Mouse (Mus musculus): ENCODE measurements around the gene Cdk2. TPM values are rescaled to one million over a fixed set of nuclear protein-coding genes. Genes with fewer than 3 reads are reported as not detected.
"Not testable (repeated sequence)": the region's sequence is repeated elsewhere in the genome, so short reads cannot be mapped to it uniquely, and the experiment has no call there.

The Cdk2 gene
- total RNA-seq, 2 experiments from 2014 or later, result 12.7 to 15.7 TPM

DNA sequence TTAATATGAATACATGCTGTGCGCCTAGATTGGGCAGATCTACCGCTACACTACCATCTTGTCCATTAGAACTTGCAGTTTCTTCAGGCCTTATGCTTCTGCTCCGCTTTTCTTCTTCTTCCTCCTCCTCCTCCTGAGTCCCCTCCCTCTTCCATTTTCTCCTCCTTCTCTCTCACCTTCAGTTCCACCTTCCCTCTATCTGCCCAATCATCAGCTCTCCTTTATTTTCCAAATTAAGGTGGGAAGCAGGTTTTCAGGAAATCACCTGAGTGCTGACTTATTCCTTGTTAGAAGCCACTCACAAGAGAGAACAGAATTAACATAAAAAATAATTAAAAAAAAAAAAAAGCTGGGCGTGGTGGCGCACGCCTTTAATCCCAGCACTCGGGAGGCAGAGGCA lies 6.5 kb upstream of the Cdk2 start:
- intact Hi-C loops (cut with DNase I), result not testable (repeated sequence)

DNA sequence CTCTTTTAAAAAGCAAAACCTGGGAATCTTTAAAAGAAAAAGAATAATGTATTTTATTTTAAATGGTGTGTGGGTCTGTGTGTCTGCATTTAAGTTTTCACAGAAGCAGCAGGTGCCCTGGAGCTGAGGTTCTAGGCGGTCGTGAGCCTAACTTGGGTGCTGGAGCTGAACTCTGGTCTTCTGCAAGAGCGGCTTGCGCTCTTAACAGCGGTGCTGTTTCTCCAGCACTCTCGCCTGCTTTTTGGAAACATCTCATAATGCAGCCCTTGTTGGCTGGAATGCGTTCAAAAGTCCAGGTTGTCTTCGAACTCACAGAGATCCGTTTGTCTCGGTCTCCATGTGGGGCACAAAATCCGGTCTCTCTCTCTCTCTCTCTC lies 474 bp upstream of the Cdk2 start:
- no peak for DNase-seq (ENCODE audit: low spot score)

More for the DNA sequence above, 6.5 kb upstream of the Cdk2 start:
- DNase-seq (ENCODE audit: low spot score), result not testable (repeated sequence)

DNA sequence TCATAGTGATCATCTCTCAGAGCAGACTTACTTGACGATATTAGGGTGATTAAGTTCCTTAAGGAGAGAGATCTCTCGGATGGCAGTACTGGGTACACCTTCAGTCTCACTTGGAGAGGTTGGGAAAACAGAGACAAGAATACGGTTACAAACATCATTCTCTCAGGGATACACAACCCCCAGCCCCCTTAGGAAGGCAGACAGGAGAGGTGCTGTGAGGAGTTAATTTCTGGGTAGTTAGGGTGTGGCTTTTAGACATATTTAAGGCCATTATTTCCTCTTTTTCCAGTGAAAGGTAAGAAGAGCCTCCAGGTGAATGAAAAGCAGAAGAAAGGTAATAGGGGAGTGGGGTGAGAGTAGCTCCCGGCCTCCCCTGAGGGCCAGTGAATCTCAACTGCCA lies 936 bp downstream of the Cdk2 start, which contains the start of gene Pmel:
Gene Pmel (plus strand): TSS at position 301 of the 400 bp plus-strand sequence.
- intact Hi-C loops (cut with DNase I), result no loop called here
- DNase-seq (ENCODE audit: low spot score), result no peak

More for the DNA sequence above, 474 bp upstream of the Cdk2 start:
- intact Hi-C loops (cut with DNase I), result no loop called here

DNA sequence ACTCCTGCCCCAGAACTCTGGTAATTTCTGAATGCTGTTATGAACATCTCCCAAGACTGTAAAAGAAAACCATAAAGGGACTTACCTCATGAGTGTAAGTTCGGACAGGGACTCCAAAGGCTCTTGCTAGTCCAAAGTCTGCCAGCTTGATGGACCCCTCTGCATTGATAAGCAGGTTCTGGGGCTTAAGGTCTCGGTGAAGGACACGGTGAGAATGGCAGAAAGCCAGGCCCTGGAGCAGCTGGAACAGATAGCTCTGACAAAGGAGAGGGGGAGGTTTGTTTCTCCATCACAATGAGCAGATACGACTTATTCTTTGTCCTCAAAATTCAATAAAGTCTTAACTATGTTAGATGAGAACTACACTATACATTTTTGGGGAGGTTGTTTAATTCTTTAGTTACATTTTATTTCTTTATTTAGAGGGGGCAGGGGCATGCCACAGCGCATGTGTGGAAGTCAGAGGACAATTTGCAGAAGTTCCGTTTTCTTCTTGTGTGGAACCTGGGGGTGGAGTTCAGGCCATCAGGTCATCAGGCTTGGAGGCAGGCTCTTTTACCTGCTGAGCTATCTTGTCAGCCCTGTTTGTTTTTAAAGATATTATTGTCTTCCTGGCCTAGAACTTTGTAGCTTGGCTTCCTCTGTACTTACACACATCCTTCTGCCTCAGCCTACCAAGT lies 2.4 kb downstream of the Cdk2 start:
- DNase-seq (ENCODE audit: low spot score), result no peak
- intact Hi-C loops (cut with DNase I), result no loop called here

DNA sequence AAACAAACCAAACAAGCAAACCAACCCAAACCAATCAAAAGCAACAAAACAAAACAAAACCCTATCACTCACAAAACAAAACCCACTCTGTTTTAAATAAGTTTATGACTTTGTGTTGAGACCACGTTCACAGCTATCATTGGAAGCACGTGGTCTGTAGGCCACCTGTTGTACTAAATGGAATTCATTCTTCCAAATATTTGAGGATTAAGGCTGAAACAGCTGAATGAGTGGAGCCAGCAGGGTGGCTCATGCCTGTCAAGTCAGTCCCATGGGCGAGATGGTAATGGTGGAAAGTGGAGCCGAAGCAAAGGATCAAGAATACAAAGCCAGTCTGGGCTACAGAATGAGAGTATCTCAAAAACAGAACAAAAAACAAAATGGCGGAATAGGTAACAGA lies 4.1 kb downstream of the Cdk2 start:
- intact Hi-C loops (cut with DNase I), result no loop called here

DNA sequence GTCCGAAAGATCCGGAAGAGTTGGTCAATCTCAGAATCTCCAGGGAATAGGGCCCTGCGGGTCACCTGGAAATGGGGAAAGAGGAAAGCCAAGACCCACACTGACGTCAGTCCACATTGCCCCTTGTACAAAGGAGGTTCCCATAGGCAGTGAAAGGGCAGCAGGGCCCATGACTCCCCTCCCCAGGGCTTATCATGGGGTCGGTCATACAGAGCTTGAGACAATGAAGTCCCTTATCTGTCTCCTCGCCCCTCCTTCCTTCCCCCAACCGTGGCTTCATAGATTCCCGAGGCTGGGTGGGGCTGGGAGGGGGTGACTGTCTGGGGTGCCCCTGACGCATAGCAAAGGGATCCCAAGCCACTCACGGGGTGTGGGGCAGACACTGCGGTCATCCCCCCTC lies 5.2 kb downstream of the Cdk2 start:
- intact Hi-C loops (cut with DNase I), result no loop called here
- no peak for DNase-seq (ENCODE audit: low spot score)

More for the DNA sequence above, 4.1 kb downstream of the Cdk2 start:
- no peak for DNase-seq (ENCODE audit: low spot score)

DNA sequence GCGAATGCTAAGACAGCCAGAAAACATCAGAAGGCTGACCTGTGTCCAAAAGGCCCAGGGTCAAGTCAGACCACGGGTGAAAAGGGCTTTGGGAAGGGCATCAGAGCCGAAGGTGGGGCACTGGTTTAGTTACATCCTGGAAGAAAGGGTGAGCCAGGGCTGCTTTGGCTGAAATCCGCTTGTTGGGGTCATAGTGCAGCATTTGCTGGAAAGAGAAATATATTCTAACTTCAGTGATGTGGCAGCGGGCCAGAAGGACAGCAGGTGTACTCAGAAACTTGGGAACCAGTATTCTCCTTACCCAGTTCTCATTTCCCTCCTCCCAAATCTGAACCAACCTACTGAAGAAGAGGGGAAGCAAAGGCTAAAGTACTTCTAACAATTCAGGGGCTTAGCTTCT lies 5.8 kb downstream of the Cdk2 start:
- intact Hi-C loops (cut with DNase I), result no loop called here
- DNase-seq (ENCODE audit: low spot score), result no peak

DNA sequence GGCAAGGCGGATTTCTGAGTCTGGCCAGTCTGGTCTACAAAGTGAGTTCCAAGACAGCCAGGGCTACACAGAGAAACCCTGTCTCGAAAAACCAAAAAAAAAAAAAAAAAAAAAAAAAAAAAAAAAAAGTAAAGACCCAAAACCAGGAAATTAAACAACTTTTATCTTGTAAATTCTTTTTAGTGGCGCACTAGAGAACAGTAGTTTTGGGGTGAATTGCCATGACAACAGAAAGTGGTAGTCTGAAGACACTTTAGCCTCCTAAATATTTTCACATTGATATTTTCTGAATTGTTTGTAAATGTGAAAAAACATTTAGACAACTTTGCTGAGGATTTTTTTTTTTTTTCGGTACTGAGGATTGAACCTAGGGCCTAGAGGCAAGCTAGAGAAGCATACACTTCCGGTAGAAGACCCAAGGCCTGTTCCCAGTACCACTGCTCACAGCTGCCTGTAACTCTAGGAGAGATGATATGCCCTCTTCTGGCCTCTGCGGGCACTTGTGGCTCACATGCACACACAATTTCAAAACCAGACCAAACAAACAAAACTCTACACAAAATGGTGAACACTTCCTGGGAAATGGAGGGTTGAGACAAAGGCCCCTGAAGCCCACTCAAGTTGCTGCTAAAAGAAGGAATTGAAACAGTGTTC lies 7.6 kb downstream of the Cdk2 start:
- DNase-seq (ENCODE audit: low spot score), result no peak
- intact Hi-C loops (cut with DNase I), result no loop called here

DNA sequence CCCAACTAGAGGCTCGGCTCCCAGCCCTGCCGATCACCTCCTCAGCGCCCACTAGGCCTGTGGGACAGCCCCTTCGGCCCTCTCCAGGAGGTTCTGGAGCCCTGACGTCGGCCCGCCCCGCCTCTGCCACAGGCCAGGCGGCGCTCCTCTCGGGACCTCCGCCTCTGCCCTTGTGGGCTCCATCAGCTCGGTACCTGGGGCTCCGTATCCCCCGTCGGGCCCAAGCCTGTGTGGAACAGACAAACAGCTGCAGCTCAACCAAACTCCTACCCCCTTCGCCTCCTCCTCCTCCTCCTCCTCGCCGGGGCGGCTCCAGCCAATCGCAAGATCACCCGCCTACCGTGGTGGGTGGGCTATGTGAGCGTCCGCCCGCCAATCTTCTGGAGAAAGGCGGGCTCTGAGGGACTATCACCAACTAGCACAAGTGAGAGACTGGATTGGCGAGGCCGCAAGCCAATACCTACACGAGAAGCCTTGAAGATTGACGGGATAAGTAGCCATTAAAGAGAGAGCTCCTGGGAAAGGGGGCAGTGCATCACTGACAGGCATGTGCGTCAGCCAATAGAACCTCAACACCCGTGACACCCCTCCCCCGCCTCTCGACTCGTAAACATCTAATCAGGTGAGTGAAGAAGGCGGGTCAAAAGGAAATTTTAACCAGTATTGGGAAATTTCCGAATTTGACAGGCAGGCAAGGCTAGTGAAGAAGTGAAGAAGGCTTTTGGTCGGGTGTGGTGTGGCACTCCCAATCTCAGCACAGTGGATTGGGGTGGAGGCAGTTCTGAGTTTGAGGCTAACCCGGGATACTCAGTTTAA lies 8.6 kb downstream of the Cdk2 start, which contains the start of gene Rab5b:
Gene Rab5b (minus strand): TSS at position 273 of the 816 bp plus-strand sequence.
- DNase-seq (ENCODE audit: low spot score), result peak; percentile 100
- intact Hi-C loops (cut with DNase I), result no loop called here

DNA sequence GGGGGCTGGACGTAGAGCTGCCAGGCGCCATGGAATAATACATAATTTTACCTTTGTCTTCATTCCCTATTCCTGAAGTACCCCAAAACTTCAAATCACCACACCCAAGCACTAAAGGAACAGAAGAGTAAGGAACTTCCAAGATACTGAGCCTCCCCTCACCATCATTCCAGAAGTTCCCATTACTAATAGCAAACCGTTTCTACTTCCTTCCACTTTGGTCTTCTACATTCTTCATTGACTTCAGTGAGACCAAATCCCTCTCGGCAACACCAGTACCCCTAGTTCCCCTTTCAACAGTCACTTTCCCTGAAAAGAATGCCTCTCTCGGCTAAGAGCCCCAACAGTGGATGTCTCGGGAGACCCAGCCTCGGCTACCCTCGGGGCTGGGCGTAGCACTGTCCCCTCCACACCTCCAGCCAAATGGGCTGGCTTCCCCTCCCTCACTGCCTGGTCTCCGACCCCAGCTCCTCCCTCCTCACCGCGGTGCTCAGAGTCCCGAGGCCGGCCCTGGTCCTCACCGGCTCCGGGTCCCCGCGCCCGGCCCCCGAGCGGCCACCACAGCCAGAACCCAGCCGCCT lies 9.3 kb downstream of the Cdk2 start:
- DNase-seq (ENCODE audit: low spot score), result no peak
- intact Hi-C loops (cut with DNase I), result no loop called here

DNA sequence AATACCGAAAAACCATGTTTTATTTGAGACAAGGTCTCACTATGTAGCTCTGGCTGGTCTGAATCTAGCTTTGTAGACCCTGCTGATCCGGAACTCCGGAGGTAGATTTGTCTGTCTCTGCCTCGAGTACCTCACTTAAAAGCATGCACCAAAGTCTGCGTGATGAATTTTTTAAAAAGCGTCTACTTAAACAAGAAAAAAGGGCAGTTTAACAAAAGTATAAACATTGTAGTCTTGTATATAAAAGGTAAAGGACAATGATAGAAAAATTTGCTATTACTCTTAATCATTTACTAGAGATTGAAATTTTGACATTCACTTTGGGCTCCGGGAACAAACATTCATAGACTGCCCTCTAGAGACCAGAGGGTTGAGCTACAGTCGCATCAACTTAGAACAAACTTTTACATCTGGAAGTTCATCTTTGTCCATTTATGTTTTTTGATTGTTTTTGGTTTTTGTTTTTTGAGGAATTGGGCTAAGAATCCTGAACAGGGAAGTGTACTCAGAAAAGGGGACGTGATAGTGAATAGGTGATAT lies 30.3 kb downstream of the Cdk2 start:
- DNase-seq (ENCODE audit: low spot score), result no peak
- intact Hi-C loops (cut with DNase I), result loop anchor here (5.0 kb wide), 2 partner anchors 47 to 107 kb away; partner anchors contain the start of genes Pa2g4 and Rps26

DNA sequence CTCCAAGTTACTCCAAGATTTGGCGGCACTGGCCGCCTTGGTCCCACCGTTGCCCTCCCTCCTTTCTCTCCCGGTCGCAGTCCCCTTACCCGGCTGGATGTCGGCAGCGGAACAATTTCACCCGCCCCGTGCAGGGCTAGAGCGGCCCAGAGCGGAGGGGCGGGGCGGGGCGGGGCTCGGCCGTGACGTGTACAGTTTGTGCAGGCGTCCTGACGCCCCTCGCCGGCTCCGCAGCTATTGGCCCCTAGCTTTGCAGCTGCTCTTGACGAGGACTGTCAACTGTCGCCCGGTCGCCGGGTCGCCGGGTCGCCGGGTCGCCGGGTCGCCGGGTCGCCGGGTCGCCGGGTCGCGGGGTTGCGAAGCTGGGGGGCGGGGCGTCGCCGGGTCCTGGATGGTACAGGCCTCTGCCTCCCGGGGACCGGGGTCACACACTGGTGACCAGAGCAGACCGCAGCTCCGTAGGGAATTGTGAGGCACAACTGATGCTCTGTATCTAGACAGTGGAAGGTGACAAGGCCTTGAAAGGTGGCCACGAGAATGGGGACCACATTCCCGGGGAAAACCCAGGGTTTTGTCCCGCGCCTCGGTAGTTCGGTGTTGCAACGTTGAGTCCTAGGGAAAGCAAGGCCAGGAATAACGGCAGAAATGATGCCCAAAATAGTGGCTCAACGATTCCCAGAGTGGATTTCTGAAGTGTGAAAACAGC lies 30.9 kb downstream of the Cdk2 start, which contains the start of gene Suox:
Gene Suox (minus strand): TSS at position 311 of the 706 bp plus-strand sequence.
- DNase-seq (ENCODE audit: low spot score), result peak; percentile 71
- intact Hi-C loops (cut with DNase I), result loop anchor here (2.0 to 5.0 kb wide), 3 partner anchors 47 to 107 kb away; partner anchors contain the start of genes Pa2g4 and Rps26

DNA sequence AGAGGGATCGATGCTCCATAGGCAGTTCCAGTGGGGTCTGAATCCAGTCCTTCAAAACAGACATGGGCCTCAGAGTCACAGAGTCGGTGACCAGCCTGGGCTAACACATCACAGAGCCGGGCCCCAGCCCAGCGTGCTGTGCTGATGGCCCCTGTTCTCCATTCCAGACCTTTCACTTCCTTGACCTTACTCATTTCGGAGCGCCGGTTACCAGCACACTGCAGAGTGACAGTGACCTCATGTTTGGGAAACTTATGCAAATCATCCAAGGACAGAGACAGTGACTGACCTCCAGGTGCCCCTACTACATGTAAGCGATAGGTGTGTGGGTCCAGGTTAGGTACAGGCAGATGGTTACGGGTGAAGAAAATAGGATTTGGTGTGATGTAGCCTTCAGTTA lies 33.7 kb downstream of the Cdk2 start:
- intact Hi-C loops (cut with DNase I), result loop anchor here (5.0 kb wide), 2 partner anchors 44 to 104 kb away; partner anchors contain the start of genes Pa2g4 and Rps26
- DNase-seq (ENCODE audit: low spot score), result no peak

DNA sequence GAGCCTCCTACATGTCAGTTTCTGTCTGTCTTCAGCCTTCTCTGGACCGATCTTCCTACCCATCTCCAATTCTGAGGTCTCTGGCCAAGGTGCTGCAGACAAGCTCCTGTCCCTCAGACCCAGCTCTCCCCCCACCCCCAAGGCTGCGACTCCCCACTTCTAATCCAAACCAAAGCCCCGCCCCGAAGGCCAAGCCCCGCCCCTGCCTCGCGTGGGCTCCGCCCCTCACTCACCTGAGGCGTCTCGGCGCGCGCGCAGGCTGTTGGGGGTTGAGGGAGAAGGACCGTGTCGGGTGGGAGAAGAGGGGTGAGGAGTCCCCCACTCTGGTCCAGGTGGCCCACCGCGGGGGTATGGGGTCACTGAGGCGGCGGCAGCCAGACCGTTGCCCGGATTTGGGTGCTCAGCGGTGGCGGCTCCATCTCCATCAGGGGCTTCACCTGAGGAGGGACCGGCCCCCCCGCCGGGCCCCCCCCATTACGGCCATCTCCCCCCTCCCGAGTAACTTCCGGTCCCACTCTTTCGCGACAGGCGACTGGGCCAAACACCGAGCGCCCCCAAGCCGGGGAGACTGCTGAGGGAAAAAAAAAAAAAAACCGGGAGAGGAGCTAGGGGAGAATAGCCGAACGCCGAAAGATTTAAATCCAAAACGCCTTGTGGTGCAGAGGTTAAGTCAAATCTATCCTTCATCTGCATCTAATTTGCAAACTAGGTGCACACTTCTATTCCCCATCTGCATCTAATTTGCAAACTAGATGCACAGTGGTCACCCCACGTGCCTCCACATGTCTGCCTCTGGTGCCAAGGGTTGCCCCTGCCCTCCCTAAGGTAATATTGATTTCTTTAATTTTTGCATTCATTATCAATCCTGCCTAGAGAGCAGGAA lies 35.8 kb downstream of the Cdk2 start:
- no peak for DNase-seq (ENCODE audit: low spot score)
- intact Hi-C loops (cut with DNase I), result no loop called here

DNA sequence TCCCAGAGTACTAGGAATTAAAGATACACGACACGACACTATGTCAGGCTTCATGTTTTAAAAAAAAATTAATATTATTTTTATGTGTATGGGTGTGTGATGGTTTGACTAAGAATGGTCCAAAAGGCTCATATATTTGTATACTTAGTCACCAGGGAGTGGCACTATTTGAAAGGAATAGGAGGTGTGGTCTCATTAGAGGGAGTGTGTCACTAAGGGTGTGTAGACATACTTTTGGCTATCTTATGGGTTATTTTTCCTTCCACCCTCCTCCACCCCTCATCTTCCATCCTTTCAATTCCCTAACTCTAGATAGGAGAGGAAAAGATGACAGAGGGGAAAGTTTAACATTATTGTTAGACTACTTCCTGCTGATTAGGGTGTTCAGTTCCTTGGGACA lies 39.0 kb downstream of the Cdk2 start:
- DNase-seq (ENCODE audit: low spot score), result no peak
- intact Hi-C loops (cut with DNase I), result no loop called here

DNA sequence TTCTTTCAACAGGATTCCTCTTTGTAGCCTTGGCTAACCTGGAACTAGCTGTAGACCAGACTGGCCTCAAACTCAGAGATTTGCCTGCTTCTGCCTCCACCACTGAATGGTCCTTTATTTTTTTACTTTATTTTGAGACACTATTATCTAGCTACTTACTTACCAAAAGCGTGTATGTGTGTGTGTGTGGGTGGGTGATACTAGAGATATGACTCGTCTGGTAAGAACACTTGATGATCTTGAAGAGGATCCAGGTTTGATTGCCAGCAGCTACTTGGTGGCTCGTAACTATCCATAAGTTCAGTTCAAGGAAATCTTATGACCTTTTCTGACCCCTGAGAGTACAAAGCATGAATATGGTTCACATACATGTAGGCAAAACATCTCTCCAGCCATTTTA lies 39.5 kb downstream of the Cdk2 start:
- intact Hi-C loops (cut with DNase I), result no loop called here
- no peak for DNase-seq (ENCODE audit: low spot score)

DNA sequence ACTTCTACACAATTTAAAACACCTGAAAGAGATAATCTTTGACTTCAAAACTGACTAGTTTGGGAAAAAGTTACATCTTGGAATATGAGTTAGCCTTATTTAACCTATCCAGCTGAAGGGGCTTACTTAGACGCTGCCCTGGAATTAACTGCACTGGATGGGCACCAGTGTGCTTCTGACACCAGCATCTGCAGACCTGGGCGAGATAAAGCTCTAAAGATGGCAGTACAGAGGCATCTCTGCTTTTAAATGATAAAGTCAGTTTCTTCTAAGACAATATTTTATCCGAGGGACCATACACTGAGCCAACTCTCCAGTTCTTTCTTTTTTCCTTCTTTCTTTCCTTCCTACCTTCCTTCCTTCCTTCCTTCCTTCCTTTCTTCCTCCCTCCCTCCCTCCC lies 40.0 kb downstream of the Cdk2 start:
- no peak for DNase-seq (ENCODE audit: low spot score)
- intact Hi-C loops (cut with DNase I), result no loop called here
